Mouse (Mus musculus) intestine, embryonic 14.5 days (tissue): ENCODE measurements around the gene Zfp704. TPM values are rescaled to one million over a fixed set of nuclear protein-coding genes. Genes with fewer than 3 reads are reported as not detected.

Experiments
- ATAC-seq: fragments of 200-750 bp; cut with Nextera tagmentation; replicated peaks from 2 replicates; pipeline ENCODE4 v1.8.0; 2017; ENCODE audit warnings: low read depth, moderate number of reproducible peaks, moderate TSS enrichment, moderate library complexity; ENCODE audit not compliant: low FRiP score, low TSS enrichment
- DNase-seq: peaks from one replicate; pipeline ENCODE4 v3.0.0-alpha.2; 2018; ENCODE audit warnings: low spot score
- H3K27ac ChIP-seq: fragments of 300-500 bp; sonication (generic); 2 replicates; pipeline ENCODE4 v1.5.1; 2014; ENCODE audit warnings: low read depth, mild to moderate bottlenecking, control low read depth
- H3K27me3 ChIP-seq: fragments of 300-500 bp; sonication (generic); replicated peaks from 2 replicates; pipeline ENCODE4 v1.6.1; 2014; ENCODE audit warnings: low read length, control low read depth; ENCODE audit not compliant: control insufficient read depth, insufficient read depth
- H3K36me3 ChIP-seq: fragments of 300-500 bp; sonication (generic); 2 replicates; pipeline ENCODE4 v1.6.1; 2014; ENCODE audit warnings: low read length, control low read depth; ENCODE audit not compliant: control insufficient read depth, insufficient read depth
- H3K4me1 ChIP-seq: fragments of 300-500 bp; sonication (generic); replicated peaks from 2 replicates; pipeline ENCODE4 v1.6.1; 2014; ENCODE audit warnings: low read length, control low read depth, mixed read lengths; ENCODE audit not compliant: control insufficient read depth, insufficient read depth
- H3K4me2 ChIP-seq: fragments of 300-500 bp; sonication (generic); 2 replicates; pipeline ENCODE4 v1.6.1; 2014; ENCODE audit warnings: low read length
- H3K4me3 ChIP-seq: fragments of 300-500 bp; sonication (generic); 2 replicates; pipeline ENCODE4 v1.5.1; 2014; ENCODE audit warnings: low read depth, low read length, control low read depth, mixed read lengths
- H3K9ac ChIP-seq: fragments of 300-500 bp; sonication (generic); 2 replicates; pipeline ENCODE4 v1.6.1; 2014; ENCODE audit warnings: mild to moderate bottlenecking, low read length
- H3K9me3 ChIP-seq: fragments of 300-500 bp; sonication (generic); 2 replicates; pipeline ENCODE4 v1.6.1; 2016; ENCODE audit warnings: low read length, control low read depth; ENCODE audit not compliant: control insufficient read depth
- WGBS: fragments of 180-500 bp; shearing (Covaris S2); extraction: QIAGEN DNeasy Blood & Tissue Kit; methylation state at CpG from one replicate; pipeline ENCODE4 v1.1.7; 2014; 5-methylcytosine and 5-hydroxymethylcytosine counted together
- polyA plus RNA-seq: library from polyadenylated mRNA; unstranded; fragments of >200 nt; fragmentation: Nextera tagmentation; extraction: Ambion mirVana; gene quantifications from 2 replicates; pipeline ENCODE4 v1.2.1, GENCODE M21; 2014

Zfp704 gene
- polyA plus RNA-seq, 1 experiment from 2014 or later, result 9.5 TPM

- DNase-seq (no peak), ATAC-seq (no peak)
- no peaks in the 10 kb centered on the region for H3K27me3 ChIP-seq
- no peak overlapping the region for H3K4me3 ChIP-seq
- no peaks in the 10 kb centered on the region for H3K36me3 ChIP-seq
- H3K27ac ChIP-seq, result no peak overlapping the region
- H3K9ac ChIP-seq, result no peak overlapping the region
- no peaks in the 10 kb centered on the region for H3K9me3 ChIP-seq
- 93% methylated on average over 7 of the region's 7 CpGs for WGBS
- H3K4me1 ChIP-seq, result peaks cover 16% of the 10 kb centered on the region
- no peak overlapping the region for H3K4me2 ChIP-seq
Observed at GRCm38 (mm10) chr3:9587304-9587703, 22.6 kb downstream of the Zfp704 start.

GRCm38 (mm10) chr3:9583516-9583915 lies 26.4 kb downstream of the Zfp704 start:
- H3K36me3 ChIP-seq, result no peaks in the 10 kb centered on the region
- ATAC-seq, result no peak

GRCm38 (mm10) chr3:9580952-9581798 lies 28.7 kb downstream of the Zfp704 start:
- Histone ChIP-seq H3K36me3 (no peaks in the 10 kb centered on the region), H3K9ac (no peak overlapping the region), H3K27me3 (no peaks in the 10 kb centered on the region), H3K4me2 (no peak overlapping the region), H3K4me3 (no peak overlapping the region), H3K9me3 (no peaks in the 10 kb centered on the region), H3K4me1 (peaks cover 32% of the 10 kb centered on the region), H3K27ac (no peak overlapping the region)
- ATAC-seq (peak; percentile 69; the same call in 1 of the 2 replicates), DNase-seq (no peak)
- 75% methylated on average over 14 of the region's 14 CpGs for WGBS

More at GRCm38 (mm10) chr3:9583516-9583915, 26.4 kb downstream of the Zfp704 start:
- 64% methylated on average over 2 of the region's 2 CpGs for WGBS
- Histone ChIP-seq H3K9ac (no peak overlapping the region), H3K27ac (no peak overlapping the region), H3K4me1 (peaks cover 29% of the 10 kb centered on the region), H3K27me3 (no peaks in the 10 kb centered on the region), H3K4me3 (no peak overlapping the region), H3K4me2 (no peak overlapping the region), H3K9me3 (no peaks in the 10 kb centered on the region)
- DNase-seq, result no peak

GRCm38 (mm10) chr3:9580102-9580501 lies 29.8 kb downstream of the Zfp704 start:
- peak; percentile 54; the same call in 1 of the 2 replicates for ATAC-seq
- 62% methylated on average over 3 of the region's 3 CpGs for WGBS
- H3K36me3 ChIP-seq, result no peaks in the 10 kb centered on the region
- no peak for DNase-seq
- no peak overlapping the region for H3K4me3 ChIP-seq
- no peak overlapping the region for H3K4me2 ChIP-seq
- H3K9me3 ChIP-seq, result no peaks in the 10 kb centered on the region
- H3K27ac ChIP-seq, result no peak overlapping the region
- peaks cover 32% of the 10 kb centered on the region for H3K4me1 ChIP-seq
- no peaks in the 10 kb centered on the region for H3K27me3 ChIP-seq
- H3K9ac ChIP-seq, result no peak overlapping the region

GRCm38 (mm10) chr3:9579028-9579643 lies 30.7 kb downstream of the Zfp704 start:
- Histone ChIP-seq H3K9me3 (no peaks in the 10 kb centered on the region), H3K9ac (no peak overlapping the region), H3K27ac (no peak overlapping the region), H3K4me1 (peaks cover 32% of the 10 kb centered on the region), H3K4me3 (no peak overlapping the region), H3K36me3 (no peaks in the 10 kb centered on the region), H3K4me2 (no peak overlapping the region), H3K27me3 (no peaks in the 10 kb centered on the region)
- WGBS, result 64% methylated on average over 4 of the region's 4 CpGs
- DNase-seq (no peak), ATAC-seq (no peak)

GRCm38 (mm10) chr3:9576872-9577271 lies 33.0 kb downstream of the Zfp704 start:
- DNase-seq (no peak), ATAC-seq (no peak)
- no peaks in the 10 kb centered on the region for H3K36me3 ChIP-seq
- no peaks in the 10 kb centered on the region for H3K27me3 ChIP-seq
- peaks cover 31% of the 10 kb centered on the region for H3K4me1 ChIP-seq
- H3K4me2 ChIP-seq, result no peak overlapping the region
- no peak overlapping the region for H3K9ac ChIP-seq
- no peaks in the 10 kb centered on the region for H3K9me3 ChIP-seq
- H3K4me3 ChIP-seq, result no peak overlapping the region
- 83% methylated on average over 4 of the region's 4 CpGs for whole genome bisulfite sequencing
- H3K27ac ChIP-seq, result no peak overlapping the region

- Histone ChIP-seq H3K36me3 (no peaks in the 10 kb centered on the region), H3K9me3 (no peaks in the 10 kb centered on the region), H3K27me3 (no peaks in the 10 kb centered on the region), H3K27ac (no peak overlapping the region), H3K4me1 (peaks cover 22% of the 10 kb centered on the region), H3K4me2 (no peak overlapping the region), H3K9ac (no peak overlapping the region), H3K4me3 (no peak overlapping the region)
- DNase-seq (no peak), ATAC-seq (no peak)
- WGBS, result 74% methylated on average over 8 of the region's 8 CpGs
Observed at GRCm38 (mm10) chr3:9574305-9574704, 35.6 kb downstream of the Zfp704 start.

GRCm38 (mm10) chr3:9573581-9573980 lies 36.3 kb downstream of the Zfp704 start:
- Histone ChIP-seq H3K4me3 (no peak overlapping the region), H3K9ac (no peak overlapping the region), H3K4me1 (peaks cover 18% of the 10 kb centered on the region), H3K4me2 (no peak overlapping the region), H3K27ac (no peak overlapping the region), H3K36me3 (no peaks in the 10 kb centered on the region), H3K9me3 (no peaks in the 10 kb centered on the region), H3K27me3 (no peaks in the 10 kb centered on the region)
- 21% methylated on average over 6 of the region's 6 CpGs for WGBS
- DNase-seq (no peak), ATAC-seq (no peak; the same call in 1 of the 2 replicates)
